18 mouse cellular contexts compared by ENCODE assay signal in the genomic region with DNA sequence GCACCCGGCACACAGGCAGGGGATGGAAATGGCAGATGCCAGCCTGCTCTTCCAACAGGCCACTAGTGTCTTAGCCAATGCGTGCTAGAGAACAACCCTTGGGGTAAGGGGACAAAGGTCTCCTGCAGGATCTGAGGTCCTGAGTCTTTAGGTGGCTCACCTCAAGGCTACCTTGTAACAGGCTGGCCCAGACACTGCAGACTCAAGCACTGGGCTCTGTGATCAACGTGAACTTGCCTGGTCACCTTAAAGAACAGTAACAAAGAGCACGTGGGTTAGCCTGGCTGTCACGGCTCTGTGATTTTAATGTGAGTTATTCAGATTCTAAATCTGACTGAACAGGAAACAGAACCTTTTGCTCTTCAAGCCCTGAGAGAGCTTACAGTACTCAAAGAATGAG. TPM values are rescaled to one million over a fixed set of nuclear protein-coding genes. Genes with fewer than 3 reads are reported as not detected.
DNase-seq lines count a peak whose midpoint lies in the region; ATAC-seq and TF ChIP-seq lines count a peak whose summit lies in the region.
"Had no signal": no experiment of that assay in that cellular context is flagged by ENCODE, and none has a peak within 500 bp of the region (broad histone marks: within the 10 kb centered on the region; RNA-seq: fewer than 3 reads in every experiment).

No protein-coding gene starts in this region.

- H3K4me2 ChIP-seq in hindbrain, embryonic 11.5 days (replicated peaks; ENCODE audit: low read depth, low read length), result no peak overlapping the region
- no peak overlapping the region for H3K4me2 ChIP-seq in hindbrain, postnatal 0 days (ENCODE audit: low read depth, low read length)
- H3K4me2 ChIP-seq in kidney, postnatal 0 days (ENCODE audit: low read length), result no peak overlapping the region; the same call in 1 of the 2 replicates
- H3K4me2 ChIP-seq: liver, embryonic 12.5 days; lung, embryonic 15.5 days; midbrain, embryonic 13.5 days had no signal

- intact Hi-C loops in gastrocnemius, adult 2 months (cut with DNase I), result no loop called here

- H3K4me3 ChIP-seq in gastrocnemius, adult 2 months, result no peak overlapping the region
- H3K4me3 ChIP-seq in hindbrain, embryonic 11.5 days (ENCODE audit: low read depth, low read length), result no peak overlapping the region
- H3K4me3 ChIP-seq in hindbrain, postnatal 0 days (ENCODE audit: low read length), result no peak overlapping the region
- no peak overlapping the region for H3K4me3 ChIP-seq in kidney, postnatal 0 days (replicated peaks; ENCODE audit: low read depth, low read length)
- H3K4me3 ChIP-seq: erythroblast, embryonic 14.5 days; heart, embryonic 10.5 days; limb, embryonic 10.5 days; liver, embryonic 12.5 days; lung, embryonic 15.5 days; midbrain, embryonic 13.5 days had no signal

- TF ChIP-seq CTCF in gastrocnemius, adult 2 months (IDR thresholded peaks at IDR 0.05), result no peak
- no peak for TF ChIP-seq CTCF in hindbrain, postnatal 0 days (IDR thresholded peaks at IDR 0.05; ENCODE audit: low read depth)
- TF ChIP-seq CTCF in kidney, postnatal 0 days (IDR thresholded peaks at IDR 0.05; ENCODE audit: low read depth), result no peak

- WGBS in hindbrain, embryonic 11.5 days, result 90% methylated on average over 5 of the region's 5 CpGs
- WGBS in hindbrain, postnatal 0 days, result 76% methylated on average over 5 of the region's 5 CpGs
- WGBS in kidney, postnatal 0 days, result 54% methylated on average over 5 of the region's 5 CpGs

- no peak overlapping the region for H3K9ac ChIP-seq in hindbrain, embryonic 11.5 days (ENCODE audit: low read depth, low read length)
- H3K9ac ChIP-seq in hindbrain, postnatal 0 days (replicated peaks; ENCODE audit: low read length), result no peak overlapping the region
- H3K9ac ChIP-seq in kidney, postnatal 0 days (ENCODE audit: low read depth, low read length), result no peak overlapping the region
- H3K9ac ChIP-seq: liver, embryonic 12.5 days; lung, embryonic 15.5 days had no signal

- H3K9me3 ChIP-seq in hindbrain, embryonic 11.5 days (ENCODE audit: control insufficient read depth, low read length), result no peaks in the 10 kb centered on the region
- H3K9me3 ChIP-seq in hindbrain, postnatal 0 days (ENCODE audit: low read length), result no peaks in the 10 kb centered on the region
- no peaks in the 10 kb centered on the region for H3K9me3 ChIP-seq in kidney, postnatal 0 days (replicated peaks; ENCODE audit: low read length)
- H3K9me3 ChIP-seq: heart, embryonic 10.5 days; limb, embryonic 10.5 days; liver, embryonic 12.5 days; lung, embryonic 15.5 days; midbrain, embryonic 13.5 days had no signal

- H3K36me3 ChIP-seq in hindbrain, embryonic 11.5 days (ENCODE audit: control insufficient read depth, insufficient read depth, low read length), result no peaks in the 10 kb centered on the region
- no peaks in the 10 kb centered on the region for H3K36me3 ChIP-seq in hindbrain, postnatal 0 days (ENCODE audit: insufficient read depth, low read length)
- H3K36me3 ChIP-seq in kidney, postnatal 0 days (ENCODE audit: insufficient read depth, low read length), result peaks cover 15% of the 10 kb centered on the region; the same call in 1 of the 2 replicates
- H3K36me3 ChIP-seq: liver, embryonic 12.5 days; midbrain, embryonic 13.5 days had no signal

- H3K27ac ChIP-seq in gastrocnemius, adult 2 months, result no peak overlapping the region
- H3K27ac ChIP-seq in hindbrain, embryonic 11.5 days (ENCODE audit: low read depth, low read length), result no peak overlapping the region
- no peak overlapping the region for H3K27ac ChIP-seq in hindbrain, postnatal 0 days
- peak overlapping the region; percentile 94 for H3K27ac ChIP-seq in kidney, postnatal 0 days
- H3K27ac ChIP-seq: liver, embryonic 12.5 days; lung, embryonic 15.5 days had no signal

- peak; percentile 8 for DNase-seq in gastrocnemius, adult 2 months
- no peak for DNase-seq in gastrocnemius, adult 8-10 months (ENCODE audit: low spot score in 2 of 2)
- DNase-seq in hindbrain, embryonic 11.5 days (ENCODE audit: low spot score), result peak; percentile 1
- no peak for DNase-seq in hindbrain, postnatal 0 days (ENCODE audit: low spot score)
- peak; percentile 87 for DNase-seq in kidney, adult 11 months
- DNase-seq in kidney, postnatal 0 days (ENCODE audit: low spot score), result peak; percentile 63
- DNase-seq in lung, adult 18-20 months, result no peak
- DNase-seq in frontal cortex, postnatal 10 days (ENCODE audit: low spot score in 2 of 2), result no peak
- DNase-seq: adrenal gland, adult 8-10 months; layer of hippocampus, postnatal 36 days; thymus, adult 18-20 months had no signal

- H3K27me3 ChIP-seq in hindbrain, embryonic 11.5 days (ENCODE audit: control insufficient read depth, insufficient read depth, low read length), result no peaks in the 10 kb centered on the region
- H3K27me3 ChIP-seq in hindbrain, postnatal 0 days (ENCODE audit: insufficient read depth, low read length), result no peaks in the 10 kb centered on the region
- no peaks in the 10 kb centered on the region for H3K27me3 ChIP-seq in kidney, postnatal 0 days (ENCODE audit: insufficient read depth, low read length)
- H3K27me3 ChIP-seq: lung, embryonic 15.5 days had no signal

- no peak for ATAC-seq in hindbrain, embryonic 11.5 days (ENCODE audit: low FRiP score)
- no peak for ATAC-seq in hindbrain, postnatal 0 days
- ATAC-seq in kidney, postnatal 0 days (replicated peaks; ENCODE audit: low FRiP score, low read depth), result peak; percentile 73
- ATAC-seq: forebrain, embryonic 16.5 days; liver, embryonic 12.5 days; midbrain, embryonic 13.5 days had no signal

- H3K4me1 ChIP-seq in hindbrain, embryonic 11.5 days (replicated peaks; ENCODE audit: control insufficient read depth, insufficient read depth, low read length), result peaks cover 16% of the 10 kb centered on the region
- peaks cover 15% of the 10 kb centered on the region for H3K4me1 ChIP-seq in hindbrain, postnatal 0 days (ENCODE audit: insufficient read depth, low read length)
- H3K4me1 ChIP-seq in kidney, postnatal 0 days (replicated peaks; ENCODE audit: insufficient read depth, low read length), result peaks cover 49% of the 10 kb centered on the region

RNA-seq across cellular contexts. Expression of a gene that starts 6.1 kb away (rescaled TPM):
- 1 to 10 TPM in 1 of 2 experiments, under 1 TPM in 1; 0.94 to 1.8 TPM for total RNA-seq in gastrocnemius, adult 2 months (2021)
- 1 to 10 TPM in 2 of 4 experiments, under 1 TPM in 2; 0.32 to 1.5 (median 1.0) TPM for total RNA-seq in gastrocnemius, adult 8-10 months (2022)
- polyA plus RNA-seq in hindbrain, embryonic 11.5 days (2014; fragmentation: Nextera tagmentation; extraction: Ambion mirVana), result 1.7 and 2.5 TPM in 2 replicates
- 16.1 and 18.8 TPM in 2 replicates for total RNA-seq in hindbrain, postnatal 0 days (2014; rRNA removed)
- polyA plus RNA-seq in hindbrain, postnatal 0 days (2015; fragmentation: Nextera tagmentation; extraction: Ambion mirVana), result 3.6 and 3.7 TPM in 2 replicates
- polyA plus RNA-seq in kidney, postnatal 0 days (2015; fragmentation: Nextera tagmentation; extraction: Ambion mirVana), result 9.9 and 10.2 TPM in 2 replicates
- polyA plus RNA-seq: erythroblast, embryonic 14.5 days had no signal

Comparison
In these comparisons a context has a peak if more than half of its experiments do, and no peak if none do; other contexts are left out.
1. DNase-seq: peak in gastrocnemius, adult 2 months (single experiment), hindbrain, embryonic 11.5 days (single experiment), kidney, adult 11 months (single experiment) and kidney, postnatal 0 days (single experiment); none in gastrocnemius, adult 8-10 months (0 of 2), hindbrain, postnatal 0 days (single experiment), lung, adult 18-20 months (0 of 2) and frontal cortex, postnatal 10 days (0 of 2).